Mouse (Mus musculus) olfactory bulb, adult 2 months (tissue): ENCODE measurements around the gene Iqcj. TPM values are rescaled to one million over a fixed set of nuclear protein-coding genes. Genes with fewer than 3 reads are reported as not detected.

ENCODE experiments used
- H3K27ac ChIP-seq: fragments of 200-500 bp; 2 replicates; pipeline ENCODE4 v1.5.1; 2012; ENCODE audit warnings: low read depth, low read length; ENCODE audit not compliant: insufficient read depth
- H3K4me1 ChIP-seq: fragments of 200-500 bp; 2 replicates; pipeline ENCODE4 v1.6.1; 2012; ENCODE audit warnings: low read length; ENCODE audit not compliant: control insufficient read depth, insufficient read depth
- H3K4me3 ChIP-seq: fragments of 200-500 bp; 2 replicates; pipeline ENCODE4 v1.5.1; 2012; ENCODE audit warnings: mild to moderate bottlenecking, low read depth, low read length, moderate library complexity; ENCODE audit not compliant: insufficient read depth
- CTCF ChIP-seq: fragments of 200-500 bp; IDR thresholded peaks from 2 replicates; pipeline ENCODE4 v1.5.1; 2012; ENCODE audit warnings: low read depth, mild to moderate bottlenecking, low read length, moderate library complexity; ENCODE audit not compliant: insufficient read depth
- POLR2A ChIP-seq: fragments of 200-500 bp; IDR thresholded peaks from 2 replicates; pipeline ENCODE4 v1.6.1; 2012; ENCODE audit warnings: mild to moderate bottlenecking, low read depth, low read length, moderate library complexity; ENCODE audit not compliant: insufficient read depth
- WGBS: fragments of 180-500 bp; shearing (Covaris S2); methylation state at CpG from one replicate; pipeline ENCODE4 v1.1.7; 2018; 5-methylcytosine and 5-hydroxymethylcytosine counted together
- polyA plus RNA-seq: library from polyadenylated mRNA; stranded (reverse); fragments of >200 nt; gene quantifications from 2 replicates; pipeline ENCODE4 v1.2.4, GENCODE M21; 2012; ENCODE audit warnings: low replicate concordance; ENCODE audit not compliant: missing spikeins, insufficient read depth, insufficient read length

Iqcj gene
- polyA plus RNA-seq, 1 experiment = not detected

DNA sequence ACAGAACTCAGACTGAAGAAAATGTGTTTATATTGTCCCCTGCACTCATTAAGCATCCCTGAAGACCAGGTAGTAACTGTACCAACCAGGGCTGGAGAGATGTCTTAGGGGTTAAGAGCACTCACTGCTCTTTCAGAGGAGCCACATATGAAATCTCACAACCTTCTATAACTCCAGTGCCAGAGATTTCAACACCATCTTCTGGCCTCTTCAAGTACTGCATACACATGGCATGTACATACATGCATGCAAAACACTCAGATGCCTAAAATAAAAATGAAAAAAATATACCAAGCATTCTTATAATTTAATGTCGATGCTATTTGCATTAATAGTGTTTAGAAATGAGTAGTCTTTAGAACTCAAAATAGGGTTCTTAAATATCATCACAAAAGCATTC is 88.0 kb downstream of the Iqcj start:
- TF ChIP-seq POLR2A = no peak
- TF ChIP-seq CTCF = no peak
- 84% methylated on average over 1 of the region's 1 CpGs for WGBS
- H3K4me1 ChIP-seq = no peaks in the 10 kb centered on the region

GRCm38 (mm10) chr3:67983329-67983728 is 91.3 kb downstream of the Iqcj start:
- WGBS = 48% methylated on average over 12 of the region's 12 CpGs
- Histone ChIP-seq H3K27ac (no peak overlapping the region), H3K4me3 (no peak overlapping the region), H3K4me1 (no peaks in the 10 kb centered on the region)
- TF ChIP-seq POLR2A (no peak), CTCF (no peak)

More for the DNA sequence above, 88.0 kb downstream of the Iqcj start:
- no peak overlapping the region for H3K27ac ChIP-seq
- no peak overlapping the region for H3K4me3 ChIP-seq

- no peak overlapping the region for H3K27ac ChIP-seq
- no peaks in the 10 kb centered on the region for H3K4me1 ChIP-seq
- TF ChIP-seq POLR2A = no peak
- TF ChIP-seq CTCF = no peak
- no peak overlapping the region for H3K4me3 ChIP-seq
- WGBS = 64% methylated on average over 4 of the region's 4 CpGs
Measured at GRCm38 (mm10) chr3:68002415-68002814, 110.4 kb downstream of the Iqcj start.

- H3K27ac ChIP-seq = no peak overlapping the region
- H3K4me3 ChIP-seq = no peak overlapping the region
- no peaks in the 10 kb centered on the region for H3K4me1 ChIP-seq
- TF ChIP-seq CTCF (no peak), POLR2A (no peak)
Measured at GRCm38 (mm10) chr3:68012342-68012741, 120.3 kb downstream of the Iqcj start.

GRCm38 (mm10) chr3:68015786-68016185 is 123.8 kb downstream of the Iqcj start:
- no peaks in the 10 kb centered on the region for H3K4me1 ChIP-seq
- WGBS = 56% methylated on average over 1 of the region's 1 CpGs
- no peak for TF ChIP-seq CTCF
- no peak for TF ChIP-seq POLR2A
- H3K4me3 ChIP-seq = no peak overlapping the region
- H3K27ac ChIP-seq = no peak overlapping the region

DNA sequence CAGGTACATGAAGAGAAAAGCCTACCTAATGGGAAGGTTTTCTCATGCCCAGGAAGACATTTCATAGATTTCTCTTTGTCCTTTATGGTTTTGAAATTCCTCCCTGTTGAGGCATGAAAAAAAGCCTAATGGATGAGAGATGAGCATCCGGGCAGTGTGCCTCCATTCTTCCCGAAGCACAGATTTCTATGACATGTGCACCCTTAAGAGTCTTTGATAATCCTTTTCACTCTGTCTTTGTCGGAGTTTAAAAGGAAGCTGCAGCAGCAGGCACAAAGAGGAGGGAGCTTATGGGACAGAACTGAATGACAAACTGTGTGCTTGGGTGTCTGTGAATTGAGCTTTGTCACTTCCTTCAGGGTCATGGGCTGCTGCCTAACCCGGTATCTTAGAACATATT is 127.4 kb downstream of the Iqcj start:
- 70% methylated on average over 4 of the region's 4 CpGs for WGBS
- Histone ChIP-seq H3K4me3 (no peak overlapping the region), H3K27ac (no peak overlapping the region), H3K4me1 (no peaks in the 10 kb centered on the region)
- TF ChIP-seq POLR2A (no peak), CTCF (no peak)

DNA sequence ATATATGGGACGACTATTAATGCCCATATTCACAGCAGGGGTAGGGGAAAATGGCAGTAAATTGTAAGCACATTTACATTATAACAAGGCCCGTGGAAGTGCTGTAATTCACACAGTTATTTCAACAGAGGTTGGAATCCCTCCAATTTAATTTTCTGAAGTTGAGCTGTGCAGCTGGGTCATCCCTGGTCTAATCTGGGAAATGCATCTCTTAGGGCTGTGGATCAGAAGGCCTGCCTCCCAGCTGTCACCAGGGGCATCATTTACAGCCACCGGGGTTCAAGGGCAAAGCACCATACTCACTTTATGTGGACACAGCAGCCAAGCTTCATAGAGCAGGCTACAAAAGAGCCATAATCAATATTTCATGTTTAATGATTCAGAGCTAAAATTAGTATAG is 144.1 kb downstream of the Iqcj start:
- 37% methylated on average over 3 of the region's 3 CpGs for WGBS
- TF ChIP-seq CTCF = no peak
- TF ChIP-seq POLR2A = no peak
- no peak overlapping the region for H3K27ac ChIP-seq
- H3K4me3 ChIP-seq = no peak overlapping the region
- no peaks in the 10 kb centered on the region for H3K4me1 ChIP-seq

DNA sequence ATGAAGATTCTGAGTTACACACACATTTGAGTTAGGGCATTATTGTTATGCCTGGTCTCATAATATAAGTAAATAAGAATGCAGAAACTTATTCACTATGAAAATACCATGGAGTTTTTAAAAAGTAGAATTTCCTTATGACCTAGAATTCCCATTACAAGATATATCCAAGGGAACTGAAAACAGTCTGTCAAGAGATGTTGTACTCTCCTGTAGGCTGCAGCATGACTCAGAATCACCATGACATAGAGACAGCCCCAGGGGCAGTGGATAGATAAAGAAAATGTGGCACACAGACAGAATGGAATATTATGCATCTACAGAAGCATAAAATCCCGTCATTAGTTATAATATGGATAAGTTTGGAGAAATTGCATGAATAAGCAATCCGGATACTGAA is 150.9 kb downstream of the Iqcj start:
- no peak for TF ChIP-seq POLR2A
- TF ChIP-seq CTCF = no peak
- H3K27ac ChIP-seq = no peak overlapping the region
- H3K4me1 ChIP-seq = no peaks in the 10 kb centered on the region
- H3K4me3 ChIP-seq = no peak overlapping the region
- WGBS = 98% methylated on average over 2 of the region's 2 CpGs

GRCm38 (mm10) chr3:68045475-68046416 is 153.7 kb downstream of the Iqcj start:
- Histone ChIP-seq H3K4me3 (no peak overlapping the region), H3K27ac (no peak overlapping the region), H3K4me1 (no peaks in the 10 kb centered on the region)
- no peak for TF ChIP-seq POLR2A
- no peak for TF ChIP-seq CTCF
- WGBS = 46% methylated on average over 9 of the region's 9 CpGs

- no peak for TF ChIP-seq CTCF
- TF ChIP-seq POLR2A = no peak
- H3K4me3 ChIP-seq = no peak overlapping the region
- no peaks in the 10 kb centered on the region for H3K4me1 ChIP-seq
- 48% methylated on average over 2 of the region's 2 CpGs for whole genome bisulfite sequencing
- no peak overlapping the region for H3K27ac ChIP-seq
Measured at GRCm38 (mm10) chr3:68053538-68053937, 161.5 kb downstream of the Iqcj start.
